Mouse (Mus musculus) layer of hippocampus, postnatal 25 days (tissue): ENCODE measurements around the gene Pcdh15. TPM values are rescaled to one million over a fixed set of nuclear protein-coding genes. Genes with fewer than 3 reads are reported as not detected.

ENCODE experiments used
- DNase-seq, 2 experiments: peaks; one replicate each; pipeline ENCODE4 v3.0.0; 2022; ENCODE audit warnings: mixed read lengths in 2 of 2, low spot score in 1 of 2; ENCODE audit errors: extremely low spot score in 1 of 2
- total RNA-seq, 2 experiments: library from RNA; stranded (reverse); gene quantifications; 2 replicates each; pipeline ENCODE4 v1.2.3; 2021

The Pcdh15 gene
- total RNA-seq, result 10 to 100 TPM; 16.2 to 19.5 TPM

- DNase-seq, result peak; percentile 20 to 39
Measured at GRCm38 (mm10) chr10:73098966-73099845, at the start of gene Pcdh15. Gene Pcdh15 (plus strand): TSS chr10:73099342.

- DNase-seq, result no peak
Measured at GRCm38 (mm10) chr10:73052074-73052473, 47.1 kb upstream of the Pcdh15 start.

- DNase-seq, result no peak
Measured at GRCm38 (mm10) chr10:73059726-73060230, 39.4 kb upstream of the Pcdh15 start.

- no peak for DNase-seq
Measured at GRCm38 (mm10) chr10:73086703-73087102, 12.4 kb upstream of the Pcdh15 start.

- DNase-seq, result peak; percentile 42 to 60
Measured at GRCm38 (mm10) chr10:73096531-73097135, 2.5 kb upstream of the Pcdh15 start.

GRCm38 (mm10) chr10:73097176-73097575 lies 2.0 kb upstream of the Pcdh15 start:
- DNase-seq, result peak in 1 of 2 experiments; percentile 21

- DNase-seq, result peak; percentile 83 to 93
Measured at GRCm38 (mm10) chr10:73097979-73098378, 1.2 kb upstream of the Pcdh15 start.

- DNase-seq, result peak; percentile 20 to 38
Measured at GRCm38 (mm10) chr10:73099846-73100241, 702 bp downstream of the Pcdh15 start.

- DNase-seq, result peak in 1 of 2 experiments; percentile 65
Measured at GRCm38 (mm10) chr10:73103383-73103994, 4.3 kb downstream of the Pcdh15 start.

- peak in 1 of 2 experiments; percentile 61 for DNase-seq
Measured at GRCm38 (mm10) chr10:73105893-73106292, 6.8 kb downstream of the Pcdh15 start.

GRCm38 (mm10) chr10:73137985-73138384 lies 38.8 kb downstream of the Pcdh15 start:
- no peak for DNase-seq

- DNase-seq, result no peak
Measured at GRCm38 (mm10) chr10:73147543-73147942, 48.4 kb downstream of the Pcdh15 start.

GRCm38 (mm10) chr10:73147978-73148377 lies 48.8 kb downstream of the Pcdh15 start:
- no peak for DNase-seq

- peak in 1 of 2 experiments; percentile 4 for DNase-seq
Measured at GRCm38 (mm10) chr10:73154544-73154943, 55.4 kb downstream of the Pcdh15 start.

- DNase-seq, result no peak
Measured at GRCm38 (mm10) chr10:73161757-73162156, 62.6 kb downstream of the Pcdh15 start.

GRCm38 (mm10) chr10:73216001-73216400 lies 116.9 kb downstream of the Pcdh15 start:
- DNase-seq, result no peak

- DNase-seq, result no peak
Measured at GRCm38 (mm10) chr10:73242294-73242693, 143.2 kb downstream of the Pcdh15 start.

GRCm38 (mm10) chr10:73280438-73280837 lies 181.3 kb downstream of the Pcdh15 start:
- no peak for DNase-seq

- no peak for DNase-seq
Measured at GRCm38 (mm10) chr10:73296456-73296855, 197.3 kb downstream of the Pcdh15 start.

GRCm38 (mm10) chr10:73301951-73302350 lies 202.8 kb downstream of the Pcdh15 start:
- DNase-seq, result no peak

GRCm38 (mm10) chr10:73306677-73307076 lies 207.5 kb downstream of the Pcdh15 start:
- no peak for DNase-seq
